Mouse (Mus musculus) midbrain, embryonic 15.5 days (tissue): Measurements from ENCODE around the gene Sfxn3. TPM values are rescaled to one million over a fixed set of nuclear protein-coding genes. Genes with fewer than 3 reads are reported as not detected.
A peak's percentile ranks its signal among the peaks of the same experiment; 100 is the strongest.

Source experiments
- ATAC-seq: fragments of 200-750 bp; cut with Nextera tagmentation; replicated peaks from 2 replicates; pipeline ENCODE4 v1.8.0; 2017; ENCODE audit warnings: moderate TSS enrichment
- H3K27ac ChIP-seq: fragments of 300-500 bp; sonication (generic); 2 replicates; pipeline ENCODE4 v1.5.1; 2015; ENCODE audit warnings: mild to moderate bottlenecking, inconsistent platforms
- H3K27me3 ChIP-seq: fragments of 300-500 bp; sonication (generic); replicated peaks from 2 replicates; pipeline ENCODE4 v1.6.1; 2015; ENCODE audit warnings: inconsistent platforms
- H3K36me3 ChIP-seq: fragments of 300-500 bp; sonication (generic); replicated peaks from 2 replicates; pipeline ENCODE4 v1.6.1; 2015; ENCODE audit warnings: inconsistent platforms
- H3K4me1 ChIP-seq: fragments of 300-500 bp; sonication (generic); 2 replicates; pipeline ENCODE4 v1.6.1; 2015; ENCODE audit warnings: inconsistent platforms
- H3K4me2 ChIP-seq: fragments of 300-500 bp; sonication (generic); 2 replicates; pipeline ENCODE4 v1.6.1; 2015; ENCODE audit warnings: inconsistent platforms, mild to moderate bottlenecking, moderate library complexity
- H3K4me3 ChIP-seq: fragments of 300-500 bp; sonication (generic); 2 replicates; pipeline ENCODE4 v1.5.1; 2015; ENCODE audit warnings: mild to moderate bottlenecking, inconsistent platforms
- H3K9ac ChIP-seq: fragments of 300-500 bp; sonication (generic); 2 replicates; pipeline ENCODE4 v1.6.1; 2015; ENCODE audit warnings: mild to moderate bottlenecking, inconsistent platforms
- H3K9me3 ChIP-seq: fragments of 300-500 bp; sonication (generic); 2 replicates; pipeline ENCODE4 v1.6.1; 2016; ENCODE audit warnings: inconsistent platforms
- WGBS: fragments of 180-500 bp; shearing (Covaris S2); methylation state at CpG from one replicate; pipeline ENCODE4 v1.1.7; 2015; ENCODE audit warnings: mixed read lengths; 5-methylcytosine and 5-hydroxymethylcytosine counted together
- polyA plus RNA-seq: library from polyadenylated mRNA; unstranded; fragments of >200 nt; fragmentation: Nextera tagmentation; extraction: Ambion mirVana; gene quantifications from 2 replicates; pipeline ENCODE4 v1.2.1, GENCODE M21; 2015

The Sfxn3 gene
- polyA plus RNA-seq, 1 experiment from 2014 or later = 97.2 TPM

DNA sequence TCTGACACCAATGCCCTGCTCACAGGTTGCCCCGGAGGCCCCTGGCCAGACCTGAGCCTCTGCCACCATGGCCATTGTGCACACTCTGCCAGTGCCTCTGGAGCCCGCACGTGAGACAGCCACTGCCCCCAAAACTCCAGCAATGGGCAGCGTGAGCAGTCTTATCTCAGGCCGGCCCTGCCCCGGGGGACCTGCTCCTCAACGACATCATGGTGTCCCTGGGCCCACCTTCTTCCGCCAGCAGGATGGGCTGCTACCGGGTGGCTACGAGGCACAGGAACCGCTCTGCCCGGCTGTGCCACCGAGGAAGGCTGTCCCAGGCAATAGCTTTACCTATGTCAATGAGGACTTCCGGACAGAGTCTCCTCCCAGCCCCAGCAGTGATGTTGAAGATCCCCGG lies 25.9 kb upstream of the Sfxn3 start:
- no peak overlapping the region for H3K4me3 ChIP-seq
- no peaks in the 10 kb centered on the region for H3K27me3 ChIP-seq
- H3K4me1 ChIP-seq = peaks cover 36% of the 10 kb centered on the region
- peaks cover 12% of the 10 kb centered on the region; the same call in 1 of the 2 replicates for H3K36me3 ChIP-seq
- no peaks in the 10 kb centered on the region for H3K9me3 ChIP-seq
- H3K27ac ChIP-seq = no peak overlapping the region
- no peak overlapping the region for H3K4me2 ChIP-seq
- no peak for ATAC-seq
- no peak overlapping the region for H3K9ac ChIP-seq
- 94% methylated on average over 15 of the region's 15 CpGs for WGBS

GRCm38 (mm10) chr19:45023993-45024392 lies 23.3 kb upstream of the Sfxn3 start:
- H3K27me3 ChIP-seq = no peaks in the 10 kb centered on the region
- no peaks in the 10 kb centered on the region for H3K9me3 ChIP-seq
- H3K27ac ChIP-seq = no peak overlapping the region
- H3K4me2 ChIP-seq = no peak overlapping the region
- ATAC-seq = no peak; the same call in 1 of the 2 replicates
- H3K36me3 ChIP-seq = peaks cover 12% of the 10 kb centered on the region; the same call in 1 of the 2 replicates
- peaks cover 21% of the 10 kb centered on the region for H3K4me1 ChIP-seq
- no peak overlapping the region for H3K4me3 ChIP-seq
- no peak overlapping the region for H3K9ac ChIP-seq
- WGBS = 84% methylated on average over 11 of the region's 11 CpGs

DNA sequence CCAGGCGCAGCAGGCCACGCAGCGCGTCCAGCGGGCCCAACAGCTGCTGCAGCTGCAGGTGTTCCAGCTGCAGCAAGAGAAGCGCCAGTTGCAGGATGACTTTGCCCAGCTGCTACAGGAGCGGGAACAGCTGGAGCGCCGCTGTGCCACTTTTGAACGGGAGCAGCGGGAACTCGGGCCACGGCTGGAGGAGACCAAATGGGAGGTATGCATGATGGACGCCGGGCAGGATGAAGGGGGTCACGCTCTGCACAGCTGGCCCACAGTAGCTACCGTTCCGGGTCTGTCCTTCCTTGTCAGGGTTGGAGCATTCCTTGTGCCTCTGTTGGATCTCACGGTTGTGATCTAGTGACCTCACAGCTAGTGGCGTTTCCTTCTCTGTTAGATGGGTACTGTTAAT lies 22.5 kb upstream of the Sfxn3 start:
- no peak for ATAC-seq
- no peaks in the 10 kb centered on the region for H3K27me3 ChIP-seq
- no peak overlapping the region for H3K4me2 ChIP-seq
- H3K4me3 ChIP-seq = no peak overlapping the region
- WGBS = 89% methylated on average over 20 of the region's 20 CpGs
- peaks cover 17% of the 10 kb centered on the region for H3K4me1 ChIP-seq
- H3K27ac ChIP-seq = no peak overlapping the region
- H3K36me3 ChIP-seq = peaks cover 12% of the 10 kb centered on the region; the same call in 1 of the 2 replicates
- H3K9ac ChIP-seq = no peak overlapping the region
- H3K9me3 ChIP-seq = no peaks in the 10 kb centered on the region

DNA sequence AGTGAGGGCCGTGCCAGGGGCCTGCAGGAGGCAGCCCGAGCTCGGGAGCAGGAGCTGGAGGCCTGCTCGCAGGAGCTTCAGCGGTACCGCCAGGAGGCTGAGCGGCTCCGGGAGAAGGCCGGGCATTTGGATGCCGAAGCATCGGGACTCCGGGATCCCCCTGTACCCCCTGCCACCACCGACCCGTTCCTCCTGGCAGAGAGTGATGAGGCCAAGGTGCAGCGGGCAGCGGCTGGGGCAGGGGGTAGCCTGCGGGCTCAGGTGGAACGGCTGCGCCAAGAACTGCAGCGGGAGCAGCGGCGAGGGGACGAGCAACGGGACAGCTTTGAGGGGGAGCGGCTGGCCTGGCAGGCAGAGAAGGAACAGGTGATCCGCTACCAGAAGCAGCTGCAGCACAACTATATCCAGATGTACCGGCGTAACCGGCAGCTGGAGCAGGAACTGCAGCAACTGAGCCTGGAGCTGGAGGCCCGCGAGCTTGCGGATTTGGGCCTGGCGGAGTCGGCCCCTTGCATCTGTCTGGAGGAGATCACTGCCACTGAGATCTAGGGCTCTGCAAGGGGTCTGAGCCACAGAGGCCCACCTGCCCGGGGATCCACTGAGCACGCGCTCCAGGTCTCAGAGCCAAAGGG lies 21.2 kb upstream of the Sfxn3 start:
- no peak overlapping the region for H3K9ac ChIP-seq
- no peaks in the 10 kb centered on the region for H3K27me3 ChIP-seq
- no peak overlapping the region for H3K4me2 ChIP-seq
- peaks cover 13% of the 10 kb centered on the region for H3K4me1 ChIP-seq
- peaks cover 12% of the 10 kb centered on the region; the same call in 1 of the 2 replicates for H3K36me3 ChIP-seq
- ATAC-seq = no peak
- no peak overlapping the region for H3K4me3 ChIP-seq
- 93% methylated on average over 37 of the region's 37 CpGs for WGBS
- H3K27ac ChIP-seq = no peak overlapping the region
- no peaks in the 10 kb centered on the region for H3K9me3 ChIP-seq

GRCm38 (mm10) chr19:45026958-45027670 lies 20.2 kb upstream of the Sfxn3 start:
- 88% methylated on average over 6 of the region's 6 CpGs for WGBS
- Histone ChIP-seq H3K4me2 (no peak overlapping the region), H3K9me3 (no peaks in the 10 kb centered on the region), H3K4me1 (peaks cover 10% of the 10 kb centered on the region), H3K36me3 (peaks cover 12% of the 10 kb centered on the region; the same call in 1 of the 2 replicates), H3K9ac (no peak overlapping the region), H3K27me3 (no peaks in the 10 kb centered on the region), H3K4me3 (no peak overlapping the region), H3K27ac (no peak overlapping the region)
- ATAC-seq = no peak

GRCm38 (mm10) chr19:45027848-45028247 lies 19.5 kb upstream of the Sfxn3 start:
- Histone ChIP-seq H3K4me3 (no peak overlapping the region), H3K27me3 (no peaks in the 10 kb centered on the region), H3K9ac (no peak overlapping the region), H3K27ac (no peak overlapping the region), H3K36me3 (peaks cover 12% of the 10 kb centered on the region; the same call in 1 of the 2 replicates), H3K4me1 (peaks cover 7% of the 10 kb centered on the region), H3K9me3 (no peaks in the 10 kb centered on the region), H3K4me2 (no peak overlapping the region)
- WGBS = 81% methylated on average over 6 of the region's 6 CpGs
- ATAC-seq = no peak

DNA sequence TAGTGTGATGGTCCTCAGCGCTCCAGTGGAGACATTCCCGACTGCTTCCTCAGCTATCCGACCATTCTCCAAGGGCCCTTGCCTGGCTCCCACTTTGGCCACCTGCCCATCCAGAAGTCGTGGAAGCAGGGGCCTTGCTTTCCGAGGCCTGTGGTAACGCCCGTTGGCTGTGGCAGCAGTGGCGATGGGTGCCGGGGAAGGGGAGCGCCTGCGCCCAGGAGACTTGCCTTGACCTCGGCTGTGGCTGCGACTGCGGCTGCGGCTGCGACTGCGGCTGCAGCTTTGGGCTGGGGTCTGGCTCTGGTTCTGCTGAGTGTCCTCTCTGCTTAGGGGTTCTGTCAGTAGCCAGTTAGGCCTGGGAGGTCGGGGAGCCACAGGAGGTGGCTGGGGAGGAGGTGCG lies 18.6 kb upstream of the Sfxn3 start:
- no peak overlapping the region for H3K4me3 ChIP-seq
- H3K27me3 ChIP-seq = no peaks in the 10 kb centered on the region
- 66% methylated on average over 19 of the region's 19 CpGs for WGBS
- peaks cover 9% of the 10 kb centered on the region; the same call in 1 of the 2 replicates for H3K36me3 ChIP-seq
- H3K9ac ChIP-seq = no peak overlapping the region
- no peak overlapping the region for H3K27ac ChIP-seq
- no peak for ATAC-seq
- peaks cover 7% of the 10 kb centered on the region for H3K4me1 ChIP-seq
- no peaks in the 10 kb centered on the region for H3K9me3 ChIP-seq
- H3K4me2 ChIP-seq = no peak overlapping the region

GRCm38 (mm10) chr19:45029571-45029970 lies 17.7 kb upstream of the Sfxn3 start:
- H3K4me2 ChIP-seq = no peak overlapping the region
- H3K9me3 ChIP-seq = no peaks in the 10 kb centered on the region
- 45% methylated on average over 9 of the region's 9 CpGs for WGBS
- peaks cover 6% of the 10 kb centered on the region; the same call in 1 of the 2 replicates for H3K36me3 ChIP-seq
- H3K9ac ChIP-seq = no peak overlapping the region
- H3K27me3 ChIP-seq = no peaks in the 10 kb centered on the region
- H3K27ac ChIP-seq = no peak overlapping the region
- no peak overlapping the region for H3K4me3 ChIP-seq
- no peak for ATAC-seq
- peaks cover 7% of the 10 kb centered on the region for H3K4me1 ChIP-seq

- ATAC-seq = no peak
- Histone ChIP-seq H3K4me3 (no peak overlapping the region), H3K9ac (no peak overlapping the region), H3K4me2 (no peak overlapping the region), H3K27ac (no peak overlapping the region), H3K27me3 (no peaks in the 10 kb centered on the region), H3K36me3 (peaks cover 6% of the 10 kb centered on the region; the same call in 1 of the 2 replicates), H3K9me3 (no peaks in the 10 kb centered on the region), H3K4me1 (peaks cover 7% of the 10 kb centered on the region)
- 37% methylated on average over 8 of the region's 8 CpGs for WGBS
Measured at GRCm38 (mm10) chr19:45030111-45030510, 17.2 kb upstream of the Sfxn3 start.

- no peak overlapping the region for H3K9ac ChIP-seq
- H3K27ac ChIP-seq = no peak overlapping the region
- peaks cover 1% of the 10 kb centered on the region; the same call in 1 of the 2 replicates for H3K36me3 ChIP-seq
- H3K4me3 ChIP-seq = no peak overlapping the region
- H3K9me3 ChIP-seq = no peaks in the 10 kb centered on the region
- peaks cover 7% of the 10 kb centered on the region for H3K4me1 ChIP-seq
- H3K27me3 ChIP-seq = no peaks in the 10 kb centered on the region
- H3K4me2 ChIP-seq = peak overlapping the region; percentile 41
- no peak; the same call in 1 of the 2 replicates for ATAC-seq
- WGBS = 40% methylated on average over 20 of the region's 20 CpGs
Measured at GRCm38 (mm10) chr19:45030746-45031693, 16.3 kb upstream of the Sfxn3 start.

DNA sequence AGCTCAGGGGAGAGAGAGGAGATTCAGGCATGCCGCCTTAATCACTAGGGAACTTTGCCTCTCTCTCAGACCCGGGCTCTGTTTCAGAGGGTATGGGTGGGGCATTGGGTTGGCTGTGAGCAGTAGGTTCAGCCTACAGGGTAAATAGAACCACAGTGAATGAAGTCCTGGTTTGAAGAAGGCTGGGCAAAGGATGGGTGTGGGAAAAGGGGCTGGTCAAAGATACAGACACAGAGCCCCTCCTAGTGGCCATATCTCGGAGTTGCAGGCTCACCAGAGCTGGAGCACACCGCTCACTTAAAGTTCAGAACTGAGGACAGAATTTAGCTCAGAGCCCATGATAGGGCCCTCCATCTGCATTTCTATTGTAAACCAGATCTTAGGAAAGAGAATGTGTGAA lies 15.5 kb upstream of the Sfxn3 start:
- Histone ChIP-seq H3K36me3 (no peaks in the 10 kb centered on the region), H3K4me1 (peaks cover 7% of the 10 kb centered on the region), H3K9ac (no peak overlapping the region), H3K27ac (no peak overlapping the region), H3K4me2 (no peak overlapping the region), H3K4me3 (no peak overlapping the region), H3K9me3 (no peaks in the 10 kb centered on the region), H3K27me3 (no peaks in the 10 kb centered on the region)
- WGBS = 15% methylated on average over 4 of the region's 4 CpGs
- ATAC-seq = 0 out of 2 replicates have a peak, but pooled peaks have one; percentile 18
